ENCODE assay signal across 17 mouse cellular contexts in the genomic region with DNA sequence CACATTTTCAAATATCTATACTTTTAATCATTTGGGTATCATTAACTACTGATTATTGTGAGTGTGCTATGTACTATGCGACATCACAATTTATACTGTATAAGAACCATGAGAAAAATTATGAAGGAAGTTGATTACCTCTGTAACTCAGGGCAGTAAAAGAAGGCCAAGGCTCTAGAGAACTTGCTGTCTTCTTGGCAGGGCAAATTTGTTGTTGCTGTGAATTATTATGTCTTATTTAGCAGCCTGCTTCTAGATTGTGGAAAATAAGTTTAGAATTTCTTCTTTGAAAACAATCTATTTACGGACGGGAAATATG. TPM values are rescaled to one million over a fixed set of nuclear protein-coding genes. Genes with fewer than 3 reads are reported as not detected.
DNase-seq lines count a peak whose midpoint lies in the region; ATAC-seq and TF ChIP-seq lines count a peak whose summit lies in the region.
"Had no signal": no experiment of that assay in that cellular context is flagged by ENCODE, and none has a peak within 500 bp of the region (broad histone marks: within the 10 kb centered on the region; RNA-seq: fewer than 3 reads in every experiment).

No protein-coding gene starts in this region.

- peak; percentile 41 for DNase-seq in gastrocnemius, adult 18-20 months (ENCODE audit: low spot score)
- no peak for DNase-seq in gastrocnemius, postnatal 25 days
- no peak for DNase-seq in liver, embryonic 14.5 days (ENCODE audit: low read depth in 3 of 3, low spot score in 3 of 3)
- no peak for DNase-seq in MN1 (ENCODE audit: low spot score)
- DNase-seq in lung, postnatal 0 days (ENCODE audit: low spot score), result no peak
- DNase-seq: cerebellum, postnatal 14 days; heart, adult 2 months; lung, embryonic 14.5 days; right cerebral cortex, postnatal 14 days; thymus, postnatal 36 days had no signal

- no peak for TF ChIP-seq EP300 in liver, embryonic 14.5 days (IDR thresholded peaks at IDR 0.05; ENCODE audit: low read depth)
- TF ChIP-seq EP300 in lung, postnatal 0 days (IDR thresholded peaks at IDR 0.05), result no peak

- ATAC-seq in megakaryocyte, adult 5-6 weeks (ENCODE audit: poor library complexity, severe bottlenecking), result no peak
- peak; percentile 19; the same call in 1 of the 2 replicates for ATAC-seq in liver, embryonic 14.5 days (ENCODE audit: insufficient read depth)
- no peak for ATAC-seq in monocyte, adult 5-6 weeks (replicated peaks; ENCODE audit: insufficient number of reproducible peaks, low FRiP score, low TSS enrichment, poor library complexity, severe bottlenecking)
- no peak for ATAC-seq in lung, postnatal 0 days
- ATAC-seq: forebrain, embryonic 15.5 days; intestine, postnatal 0 days had no signal

- H3K27ac ChIP-seq in liver, embryonic 14.5 days, result peak overlapping the region; percentile 70
- H3K27ac ChIP-seq in lung, postnatal 0 days (ENCODE audit: low read length), result no peak overlapping the region
- H3K27ac ChIP-seq: forebrain, embryonic 15.5 days; heart, adult 2 months; hindbrain, embryonic 15.5 days; kidney, postnatal 0 days had no signal

- H3K27me3 ChIP-seq in megakaryocyte, embryonic 14.5 days (replicated peaks), result no peaks in the 10 kb centered on the region
- H3K27me3 ChIP-seq in liver, embryonic 14.5 days (ENCODE audit: control insufficient read depth, insufficient read depth, low read length), result no peaks in the 10 kb centered on the region
- no peaks in the 10 kb centered on the region for H3K27me3 ChIP-seq in lung, postnatal 0 days (replicated peaks; ENCODE audit: insufficient read depth, low read length)
- H3K27me3 ChIP-seq: forebrain, embryonic 15.5 days; hindbrain, embryonic 15.5 days had no signal

- peak overlapping the region; percentile 64 for H3K9ac ChIP-seq in liver, embryonic 14.5 days (replicated peaks)
- H3K9ac ChIP-seq in lung, postnatal 0 days (replicated peaks; ENCODE audit: low read depth), result no peak overlapping the region
- H3K9ac ChIP-seq: forebrain, embryonic 15.5 days; hindbrain, embryonic 15.5 days; lung, embryonic 14.5 days had no signal

- no peaks in the 10 kb centered on the region for H3K9me3 ChIP-seq in megakaryocyte, embryonic 14.5 days
- H3K9me3 ChIP-seq in liver, embryonic 14.5 days (ENCODE audit: control insufficient read depth, low read length), result no peaks in the 10 kb centered on the region
- H3K9me3 ChIP-seq in lung, postnatal 0 days (ENCODE audit: low read length), result no peaks in the 10 kb centered on the region
- H3K9me3 ChIP-seq: forebrain, embryonic 15.5 days; hindbrain, embryonic 15.5 days had no signal

- H3K4me3 ChIP-seq in megakaryocyte, embryonic 14.5 days (replicated peaks), result peak overlapping the region; percentile 90
- H3K4me3 ChIP-seq in liver, embryonic 14.5 days (ENCODE audit: insufficient read depth in 1 of 2, low read depth in 2 of 2, low read length in 2 of 2), result peak overlapping the region; percentile 36 to 57
- no peak overlapping the region for H3K4me3 ChIP-seq in lung, postnatal 0 days (ENCODE audit: low read depth, low read length)
- H3K4me3 ChIP-seq: forebrain, embryonic 15.5 days; heart, adult 2 months; hindbrain, embryonic 15.5 days had no signal

- H3K36me3 ChIP-seq in megakaryocyte, embryonic 14.5 days (replicated peaks; ENCODE audit: low read length), result peaks cover 10% of the 10 kb centered on the region
- H3K36me3 ChIP-seq in liver, embryonic 14.5 days (replicated peaks; ENCODE audit: control insufficient read depth, insufficient read depth, low read depth), result no peaks in the 10 kb centered on the region
- no peaks in the 10 kb centered on the region for H3K36me3 ChIP-seq in lung, postnatal 0 days (ENCODE audit: insufficient read depth, low read length)
- H3K36me3 ChIP-seq: forebrain, embryonic 15.5 days; hindbrain, embryonic 15.5 days had no signal

- H3K4me2 ChIP-seq in liver, embryonic 14.5 days (ENCODE audit: low read depth), result peak overlapping the region; percentile 75
- no peak overlapping the region for H3K4me2 ChIP-seq in lung, postnatal 0 days (replicated peaks; ENCODE audit: low read depth, low read length)
- H3K4me2 ChIP-seq: forebrain, embryonic 15.5 days; hindbrain, embryonic 15.5 days; lung, embryonic 14.5 days had no signal

- no peak for TF ChIP-seq CTCF in liver, embryonic 14.5 days (IDR thresholded peaks at IDR 0.05; ENCODE audit: low read depth)
- TF ChIP-seq CTCF in lung, postnatal 0 days (IDR thresholded peaks at IDR 0.05), result no peak

- H3K4me1 ChIP-seq in megakaryocyte, embryonic 14.5 days, result peaks cover 54% of the 10 kb centered on the region
- peaks cover 9 to 11% of the 10 kb centered on the region in 2 experiments for H3K4me1 ChIP-seq in liver, embryonic 14.5 days (replicated peaks; ENCODE audit: control insufficient read depth in 2 of 2, insufficient read depth in 2 of 2, low read length in 1 of 2)
- no peaks in the 10 kb centered on the region for H3K4me1 ChIP-seq in lung, postnatal 0 days (ENCODE audit: insufficient read depth, low read depth, low read length)
- H3K4me1 ChIP-seq: forebrain, embryonic 15.5 days; hindbrain, embryonic 15.5 days had no signal

- WGBS in liver, embryonic 14.5 days (ENCODE audit: insufficient replicate concordance), result 49% methylated on average over 3 of the region's 3 CpGs
- WGBS in lung, postnatal 0 days, result 86% methylated on average over 3 of the region's 3 CpGs

RNA-seq across cellular contexts. Expression of a gene that starts 2.0 kb away (rescaled TPM):
- total RNA-seq in gastrocnemius, adult 18-20 months (2021), result 100 to 1,000 TPM; 501 to 534 TPM
- total RNA-seq in gastrocnemius, postnatal 25 days (2021), result 100 to 1,000 TPM; 339 to 401 TPM
- polyA plus RNA-seq in megakaryocyte, embryonic 14.5 days (2012; ENCODE audit: insufficient read depth, low replicate concordance), result 20.3 and 35.3 TPM in 2 replicates
- 716 and 772 TPM in 2 replicates for total RNA-seq in megakaryocyte, adult 5-6 weeks (2015)
- 1,073 and 1,122 TPM in 2 replicates for total RNA-seq in megakaryocyte, adult 5-6 weeks (2017)
- polyA plus RNA-seq in liver, embryonic 14.5 days (2012; rRNA removed), result 30.2 and 32.9 TPM in 2 replicates
- polyA plus RNA-seq in liver, embryonic 14.5 days (2014; fragmentation: Nextera tagmentation; extraction: Ambion mirVana), result 128 and 149 TPM in 2 replicates
- 804 to 1,126 TPM (median 952 TPM) in 3 replicates for total RNA-seq in monocyte, adult 5-6 weeks (2017)
- polyA plus RNA-seq in lung, postnatal 0 days (2015; fragmentation: Nextera tagmentation; extraction: Ambion mirVana), result 115 and 127 TPM in 2 replicates
